Mouse (Mus musculus): ENCODE measurements at regions not wholly inside any gene's neighbourhood (a gene's known extent, or its start where the extent isn't known, plus 50 kb on each side); places are given as distances from the start of the nearest gene placed in this dataset.

- DNase-seq (ENCODE audit: inconsistent ontology term), result no peak
These were observed 159.1 kb downstream of the Ndfip2 start for GRCm38 (mm10) chr14:105417458-105417960.

GRCm38 (mm10) chr14:105416964-105417363 is 158.6 kb downstream of the Ndfip2 start:
- DNase-seq (ENCODE audit: inconsistent ontology term), result no peak

GRCm38 (mm10) chr14:105404662-105405061 is 146.3 kb downstream of the Ndfip2 start:
- no peak for DNase-seq (ENCODE audit: inconsistent ontology term)

- no peak for DNase-seq (ENCODE audit: inconsistent ontology term)
These were observed 145.9 kb downstream of the Ndfip2 start for GRCm38 (mm10) chr14:105404241-105404640.

- DNase-seq (ENCODE audit: inconsistent ontology term), result no peak
These were observed 144.9 kb downstream of the Ndfip2 start for GRCm38 (mm10) chr14:105403256-105403655.

- no peak for DNase-seq (ENCODE audit: inconsistent ontology term)
These were observed 144.2 kb downstream of the Ndfip2 start for GRCm38 (mm10) chr14:105402556-105402955.

- DNase-seq (ENCODE audit: inconsistent ontology term), result peak; percentile 70
These were observed 139.1 kb downstream of the Ndfip2 start for GRCm38 (mm10) chr14:105397467-105397866.

GRCm38 (mm10) chr14:105392079-105392813 is 133.9 kb downstream of the Ndfip2 start:
- no peak for DNase-seq (ENCODE audit: inconsistent ontology term)

GRCm38 (mm10) chr14:105391430-105391829 is 133.1 kb downstream of the Ndfip2 start:
- no peak for DNase-seq (ENCODE audit: inconsistent ontology term)

- DNase-seq (ENCODE audit: inconsistent ontology term), result no peak
These were observed 126.7 kb downstream of the Ndfip2 start for GRCm38 (mm10) chr14:105385119-105385518.

GRCm38 (mm10) chr14:105383382-105383781 is 125.0 kb downstream of the Ndfip2 start:
- no peak for DNase-seq (ENCODE audit: inconsistent ontology term)

GRCm38 (mm10) chr14:105380101-105380500 is 121.7 kb downstream of the Ndfip2 start:
- no peak for DNase-seq (ENCODE audit: inconsistent ontology term)

- DNase-seq (ENCODE audit: inconsistent ontology term), result peak; percentile 70
These were observed 119.4 kb downstream of the Ndfip2 start for GRCm38 (mm10) chr14:105377770-105378169.

- DNase-seq (ENCODE audit: inconsistent ontology term), result no peak
These were observed 118.8 kb downstream of the Ndfip2 start for GRCm38 (mm10) chr14:105377035-105377621.

- no peak for DNase-seq (ENCODE audit: inconsistent ontology term)
These were observed 111.5 kb downstream of the Ndfip2 start for GRCm38 (mm10) chr14:105369637-105370435.

GRCm38 (mm10) chr14:105360530-105360929 is 102.2 kb downstream of the Ndfip2 start:
- DNase-seq (ENCODE audit: inconsistent ontology term), result peak; percentile 52

GRCm38 (mm10) chr14:105359829-105360228 is 101.5 kb downstream of the Ndfip2 start:
- DNase-seq (ENCODE audit: inconsistent ontology term), result peak; percentile 12

Measured in Muller cell, postnatal 12 days (primary cell).